Mouse (Mus musculus) embryonic facial prominence, embryonic 13.5 days (tissue): ENCODE data around the gene Slc16a13. TPM values are rescaled to one million over a fixed set of nuclear protein-coding genes. Genes with fewer than 3 reads are reported as not detected.
"Not testable (repeated sequence)": the region's sequence is repeated elsewhere in the genome, so short reads cannot be mapped to it uniquely, and the experiment has no call there.

Experiments
- ATAC-seq: fragments of 200-750 bp; cut with Nextera tagmentation; 2 replicates; pipeline ENCODE4 v1.8.0; 2017; ENCODE audit warnings: low read depth; ENCODE audit not compliant: insufficient number of reproducible peaks, insufficient read depth, low FRiP score, low TSS enrichment
- H3K27ac ChIP-seq: fragments of 300-500 bp; sonication (generic); 2 replicates; pipeline ENCODE4 v1.5.1; 2015; ENCODE audit warnings: moderate library complexity, mild to moderate bottlenecking, inconsistent platforms
- H3K27me3 ChIP-seq: fragments of 300-500 bp; sonication (generic); 2 replicates; pipeline ENCODE4 v1.6.1; 2015; ENCODE audit warnings: mild to moderate bottlenecking, inconsistent platforms
- H3K36me3 ChIP-seq: fragments of 300-500 bp; sonication (generic); 2 replicates; pipeline ENCODE4 v1.6.1; 2015; ENCODE audit warnings: mild to moderate bottlenecking, inconsistent platforms
- H3K4me1 ChIP-seq: fragments of 300-500 bp; sonication (generic); 2 replicates; pipeline ENCODE4 v1.6.1; 2015; ENCODE audit warnings: inconsistent platforms
- H3K4me2 ChIP-seq: fragments of 300-500 bp; sonication (generic); 2 replicates; pipeline ENCODE4 v1.6.1; 2015; ENCODE audit warnings: moderate library complexity, mild to moderate bottlenecking, inconsistent platforms
- H3K4me3 ChIP-seq: fragments of 300-500 bp; sonication (generic); 2 replicates; pipeline ENCODE4 v1.5.1; 2015; ENCODE audit warnings: mild to moderate bottlenecking, inconsistent platforms
- H3K9ac ChIP-seq: fragments of 300-500 bp; sonication (generic); 2 replicates; pipeline ENCODE4 v1.6.1; 2015; ENCODE audit warnings: mild to moderate bottlenecking, inconsistent platforms
- H3K9me3 ChIP-seq: fragments of 300-500 bp; sonication (generic); 2 replicates; pipeline ENCODE4 v1.6.1; 2016; ENCODE audit warnings: inconsistent platforms
- WGBS: fragments of 180-500 bp; shearing (Covaris S2); methylation state at CpG from one replicate; pipeline ENCODE4 v1.1.7; 2015; ENCODE audit warnings: mixed read lengths; 5-methylcytosine and 5-hydroxymethylcytosine counted together
- polyA plus RNA-seq: library from polyadenylated mRNA; unstranded; fragments of >200 nt; fragmentation: Nextera tagmentation; extraction: Ambion mirVana; gene quantifications from 2 replicates; pipeline ENCODE4 v1.2.1, GENCODE M21; 2015

Slc16a13 gene
- polyA plus RNA-seq, 1 experiment from 2014 or later: 13.0 TPM

DNA sequence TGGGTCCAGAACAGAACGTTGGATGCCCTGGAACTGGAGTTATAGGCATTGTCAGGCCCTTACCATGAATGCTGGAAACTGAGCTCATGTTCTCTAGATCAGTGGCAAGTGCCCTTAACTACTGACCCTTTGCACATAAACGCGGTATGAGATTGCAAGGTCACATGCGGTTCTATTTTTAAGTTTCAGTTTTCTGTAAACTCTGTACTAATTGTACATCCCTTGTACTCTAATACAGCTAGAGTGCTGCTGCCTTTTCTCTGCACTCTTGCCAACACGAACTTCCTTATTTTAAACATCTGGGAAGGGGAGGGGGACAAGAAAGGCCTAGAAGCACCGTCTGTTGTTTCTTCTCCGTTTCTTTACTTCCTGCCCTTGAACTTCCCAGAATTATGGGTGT lies 35.7 kb downstream of the Slc16a13 start:
- no peak overlapping the region for H3K4me3 ChIP-seq
- H3K4me1 ChIP-seq: no peaks in the 10 kb centered on the region
- 65% methylated on average over 7 of the region's 7 CpGs for WGBS
- no peak overlapping the region for H3K27ac ChIP-seq
- ATAC-seq: no peak
- H3K4me2 ChIP-seq: no peak overlapping the region
- H3K36me3 ChIP-seq: no peaks in the 10 kb centered on the region
- no peak overlapping the region for H3K9ac ChIP-seq
- no peaks in the 10 kb centered on the region for H3K27me3 ChIP-seq
- no peaks in the 10 kb centered on the region for H3K9me3 ChIP-seq

DNA sequence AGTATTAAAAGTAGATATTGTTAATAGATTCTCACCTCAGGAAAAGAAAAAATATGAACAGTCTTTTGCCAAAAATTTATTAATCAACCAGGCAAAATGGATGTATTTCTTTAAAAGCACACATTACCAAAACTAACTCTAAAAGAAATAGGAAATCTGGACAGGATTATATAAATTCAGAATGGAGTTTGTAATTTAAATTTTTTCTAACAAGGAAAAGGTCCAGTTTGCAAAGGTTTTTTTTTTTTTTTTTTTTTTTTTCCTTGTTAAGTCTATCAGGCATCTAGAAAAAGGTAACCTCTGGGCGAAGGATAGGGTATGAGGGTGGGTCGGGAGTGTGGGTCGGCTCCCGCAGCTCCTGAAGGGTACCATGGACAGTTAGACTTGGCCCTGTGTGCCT lies 40.4 kb downstream of the Slc16a13 start:
- no peaks in the 10 kb centered on the region for H3K27me3 ChIP-seq
- H3K27ac ChIP-seq: no peak overlapping the region
- no peak for ATAC-seq
- H3K9ac ChIP-seq: no peak overlapping the region
- no peaks in the 10 kb centered on the region for H3K4me1 ChIP-seq
- WGBS: 87% methylated on average over 4 of the region's 4 CpGs
- H3K4me2 ChIP-seq: no peak overlapping the region
- no peak overlapping the region for H3K4me3 ChIP-seq
- no peaks in the 10 kb centered on the region for H3K9me3 ChIP-seq
- H3K36me3 ChIP-seq: no peaks in the 10 kb centered on the region

GRCm38 (mm10) chr11:70179401-70179800 lies 41.5 kb downstream of the Slc16a13 start:
- ATAC-seq: no peak
- 27% methylated on average over 14 of the region's 14 CpGs for WGBS
- no peaks in the 10 kb centered on the region for H3K27me3 ChIP-seq
- no peaks in the 10 kb centered on the region for H3K4me1 ChIP-seq
- H3K36me3 ChIP-seq: no peaks in the 10 kb centered on the region
- H3K27ac ChIP-seq: no peak overlapping the region
- no peak overlapping the region for H3K9ac ChIP-seq
- H3K4me2 ChIP-seq: peak overlapping the region; percentile 33; the same call in 1 of the 2 replicates
- no peak overlapping the region for H3K4me3 ChIP-seq
- H3K9me3 ChIP-seq: no peaks in the 10 kb centered on the region

- no peak for ATAC-seq
- H3K9me3 ChIP-seq: no peaks in the 10 kb centered on the region
- 83% methylated on average over 11 of the region's 11 CpGs for WGBS
- H3K27me3 ChIP-seq: no peaks in the 10 kb centered on the region
- H3K4me3 ChIP-seq: no peak overlapping the region
- no peak overlapping the region for H3K27ac ChIP-seq
- H3K36me3 ChIP-seq: no peaks in the 10 kb centered on the region
- no peaks in the 10 kb centered on the region for H3K4me1 ChIP-seq
- no peak overlapping the region for H3K4me2 ChIP-seq
- H3K9ac ChIP-seq: no peak overlapping the region
These were observed 42.1 kb downstream of the Slc16a13 start for GRCm38 (mm10) chr11:70178756-70179155.

DNA sequence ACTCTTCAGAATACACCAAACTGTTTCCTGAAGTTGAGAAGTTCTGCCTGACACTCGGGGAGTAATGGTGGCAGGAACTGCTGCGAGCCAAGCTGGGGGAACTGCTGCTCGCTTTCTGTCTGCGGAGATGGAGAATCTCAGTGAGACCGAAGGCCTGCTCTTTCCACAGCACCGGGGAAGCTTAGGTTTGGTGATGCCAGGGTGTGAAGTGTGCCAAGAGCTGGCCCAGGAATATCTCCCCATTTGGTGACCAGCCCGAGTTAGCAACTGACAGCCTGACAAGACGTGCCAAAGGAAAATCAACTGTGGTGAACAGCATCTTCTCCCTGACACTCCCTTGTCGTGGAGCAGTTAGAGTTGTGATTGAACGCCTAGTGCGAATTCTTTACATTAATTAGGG lies 42.6 kb downstream of the Slc16a13 start:
- Histone ChIP-seq H3K4me2 (no peak overlapping the region), H3K9ac (no peak overlapping the region), H3K4me3 (no peak overlapping the region), H3K36me3 (no peaks in the 10 kb centered on the region), H3K27ac (no peak overlapping the region), H3K9me3 (no peaks in the 10 kb centered on the region), H3K4me1 (no peaks in the 10 kb centered on the region), H3K27me3 (no peaks in the 10 kb centered on the region)
- ATAC-seq: no peak
- 85% methylated on average over 11 of the region's 11 CpGs for WGBS

DNA sequence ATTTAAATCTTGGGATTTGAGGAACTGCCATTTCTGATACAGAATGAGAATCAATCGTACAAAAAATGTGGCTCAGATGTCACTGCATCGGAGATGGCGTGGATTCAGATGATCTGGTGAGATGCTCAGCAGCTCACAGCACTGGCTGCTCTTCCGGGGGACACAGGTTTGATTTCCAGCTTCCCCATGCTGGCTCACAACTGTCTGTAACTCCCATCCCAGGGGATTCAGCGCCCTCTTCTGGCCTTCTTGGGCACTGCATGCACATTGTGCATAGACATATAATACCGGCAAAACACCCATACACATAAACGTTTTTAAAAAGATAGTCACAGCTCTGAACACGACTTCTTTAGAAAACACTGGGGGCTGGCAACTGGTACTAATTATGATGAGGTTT lies 43.2 kb downstream of the Slc16a13 start:
- WGBS: 68% methylated on average over 8 of the region's 8 CpGs
- ATAC-seq: no peak
- H3K9ac ChIP-seq: no peak overlapping the region
- no peak overlapping the region for H3K4me2 ChIP-seq
- H3K9me3 ChIP-seq: no peaks in the 10 kb centered on the region
- no peaks in the 10 kb centered on the region for H3K36me3 ChIP-seq
- H3K27ac ChIP-seq: no peak overlapping the region
- no peaks in the 10 kb centered on the region for H3K27me3 ChIP-seq
- no peaks in the 10 kb centered on the region for H3K4me1 ChIP-seq
- no peak overlapping the region for H3K4me3 ChIP-seq

DNA sequence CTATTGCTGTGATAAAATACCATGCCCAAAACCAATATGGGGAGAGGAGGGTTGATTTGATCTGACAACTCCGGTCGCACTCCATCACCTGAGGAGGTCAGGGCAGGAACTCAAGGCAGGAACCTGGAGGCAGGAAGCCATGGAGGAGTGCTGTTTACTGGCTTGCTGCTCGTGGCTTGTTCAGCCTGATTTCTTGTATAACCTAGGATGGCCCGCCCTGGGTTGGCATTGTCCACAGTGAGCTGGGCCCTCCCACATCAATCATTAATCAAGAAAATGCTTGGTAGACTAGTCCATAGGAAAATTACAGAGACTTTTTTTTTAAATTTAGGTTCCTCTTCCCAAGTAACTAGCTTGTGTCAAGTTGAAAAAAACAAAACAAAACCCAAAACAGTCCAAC lies 46.4 kb downstream of the Slc16a13 start:
- no peak overlapping the region for H3K27ac ChIP-seq
- no peaks in the 10 kb centered on the region for H3K27me3 ChIP-seq
- no peaks in the 10 kb centered on the region for H3K4me1 ChIP-seq
- no peak overlapping the region for H3K4me2 ChIP-seq
- no peak overlapping the region for H3K4me3 ChIP-seq
- H3K36me3 ChIP-seq: no peaks in the 10 kb centered on the region
- 75% methylated on average over 4 of the region's 4 CpGs for WGBS
- ATAC-seq: no peak
- H3K9me3 ChIP-seq: no peaks in the 10 kb centered on the region
- no peak overlapping the region for H3K9ac ChIP-seq

GRCm38 (mm10) chr11:70172298-70172697 lies 48.6 kb downstream of the Slc16a13 start:
- no peak for ATAC-seq
- H3K4me1 ChIP-seq: no peaks in the 10 kb centered on the region
- WGBS: 52% methylated on average over 5 of the region's 5 CpGs

DNA sequence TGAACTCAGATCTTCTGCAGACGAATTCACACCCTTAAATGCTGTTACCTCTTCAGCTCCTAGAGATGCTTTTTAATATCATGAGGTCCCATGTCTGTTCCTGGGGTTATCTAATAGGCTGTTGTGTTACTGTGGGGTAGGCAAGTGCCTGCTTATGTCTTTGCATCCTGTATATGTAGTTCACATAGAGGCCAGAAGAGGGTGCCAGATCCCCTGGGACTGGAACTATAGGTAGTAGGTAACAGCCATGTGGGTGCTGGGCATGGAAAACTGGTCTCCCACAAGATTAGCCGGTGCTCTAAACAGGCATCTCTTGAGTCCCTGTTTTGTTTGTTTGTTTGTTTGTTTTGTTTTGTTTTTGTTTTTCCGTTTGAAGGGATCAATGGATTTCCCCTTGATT lies 49.0 kb downstream of the Slc16a13 start:
- ATAC-seq: no peak
- Histone ChIP-seq H3K4me3 (no peak overlapping the region), H3K27me3 (no peaks in the 10 kb centered on the region), H3K4me2 (no peak overlapping the region), H3K36me3 (no peaks in the 10 kb centered on the region), H3K9me3 (no peaks in the 10 kb centered on the region), H3K27ac (no peak overlapping the region), H3K4me1 (no peaks in the 10 kb centered on the region), H3K9ac (no peak overlapping the region)
- 43% methylated on average over 3 of the region's 3 CpGs for WGBS

More at GRCm38 (mm10) chr11:70172298-70172697, 48.6 kb downstream of the Slc16a13 start:
- Histone ChIP-seq H3K9ac (no peak overlapping the region), H3K27me3 (no peaks in the 10 kb centered on the region), H3K4me2 (no peak overlapping the region), H3K36me3 (no peaks in the 10 kb centered on the region), H3K4me3 (no peak overlapping the region), H3K9me3 (no peaks in the 10 kb centered on the region), H3K27ac (no peak overlapping the region)

DNA sequence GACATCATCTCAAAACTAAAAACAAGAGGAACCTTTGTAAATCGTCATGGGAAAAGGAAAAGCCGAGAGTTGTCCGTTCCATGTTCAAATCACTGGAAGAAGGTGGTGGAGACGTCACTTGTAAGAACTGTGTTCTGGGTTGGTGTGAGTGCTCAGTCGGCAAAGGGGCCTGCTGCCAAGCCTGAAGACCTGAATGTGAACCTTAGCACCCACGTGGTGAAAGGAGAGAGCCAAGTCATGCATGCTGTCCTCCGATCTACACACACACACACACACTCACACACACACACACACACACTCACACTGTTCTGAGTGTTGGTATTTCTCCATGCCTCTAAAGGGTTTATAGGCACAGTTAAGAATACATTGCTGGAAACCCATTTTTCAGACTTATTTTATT lies 49.7 kb downstream of the Slc16a13 start:
- no peaks in the 10 kb centered on the region for H3K9me3 ChIP-seq
- H3K9ac ChIP-seq: no peak overlapping the region
- H3K27ac ChIP-seq: no peak overlapping the region
- H3K27me3 ChIP-seq: no peaks in the 10 kb centered on the region
- no peaks in the 10 kb centered on the region for H3K4me1 ChIP-seq
- H3K4me3 ChIP-seq: no peak overlapping the region
- 81% methylated on average over 7 of the region's 7 CpGs for WGBS
- H3K4me2 ChIP-seq: no peak overlapping the region
- ATAC-seq: no peak
- no peaks in the 10 kb centered on the region for H3K36me3 ChIP-seq

DNA sequence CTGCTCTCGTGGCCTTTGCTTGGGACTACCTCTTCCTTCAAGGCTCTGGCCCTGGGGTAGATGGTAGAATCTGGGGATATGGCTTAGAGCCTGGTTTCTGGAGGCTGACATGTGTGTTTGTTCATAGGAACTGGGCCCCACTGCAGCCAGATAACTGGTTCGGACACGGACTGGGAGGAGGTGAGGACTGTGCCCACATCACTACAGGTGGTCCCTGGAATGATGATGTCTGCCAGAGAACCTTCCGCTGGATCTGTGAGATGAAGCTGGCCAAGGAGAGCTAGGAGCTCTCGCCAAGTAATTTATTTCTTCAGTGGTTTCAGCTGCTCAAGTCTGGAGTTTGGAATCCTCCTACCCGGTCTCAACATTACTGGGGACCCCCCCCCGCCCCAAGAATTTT lies 50.6 kb downstream of the Slc16a13 start:
- Histone ChIP-seq H3K4me3 (no peak overlapping the region), H3K4me2 (no peak overlapping the region), H3K27me3 (no peaks in the 10 kb centered on the region), H3K4me1 (no peaks in the 10 kb centered on the region), H3K27ac (no peak overlapping the region), H3K9ac (no peak overlapping the region), H3K9me3 (no peaks in the 10 kb centered on the region), H3K36me3 (no peaks in the 10 kb centered on the region)
- ATAC-seq: no peak
- WGBS: 76% methylated on average over 7 of the region's 7 CpGs

GRCm38 (mm10) chr11:70169471-70169870 lies 51.4 kb downstream of the Slc16a13 start:
- H3K27ac ChIP-seq, H3K27me3 ChIP-seq, ATAC-seq, H3K4me3 ChIP-seq, H3K4me1 ChIP-seq, H3K4me2 ChIP-seq, H3K9ac ChIP-seq, H3K9me3 ChIP-seq, H3K36me3 ChIP-seq: not testable (repeated sequence)
- WGBS: 89% methylated on average over 7 of the region's 7 CpGs

GRCm38 (mm10) chr11:70168136-70168535 lies 52.7 kb downstream of the Slc16a13 start:
- Histone ChIP-seq H3K4me3 (no peak overlapping the region), H3K9me3 (no peaks in the 10 kb centered on the region), H3K27ac (no peak overlapping the region), H3K9ac (no peak overlapping the region), H3K36me3 (no peaks in the 10 kb centered on the region), H3K4me2 (no peak overlapping the region), H3K27me3 (no peaks in the 10 kb centered on the region), H3K4me1 (no peaks in the 10 kb centered on the region)
- WGBS: 57% methylated on average over 7 of the region's 7 CpGs
- ATAC-seq: no peak
